Mouse (Mus musculus) CH12.LX (cell line): ENCODE data around the gene Fam135a. TPM values are rescaled to one million over a fixed set of nuclear protein-coding genes. Genes with fewer than 3 reads are reported as not detected.

Experiments
- DNase-seq: peaks from one replicate; pipeline ENCODE4 v3.0.0-alpha.2; 2013; ENCODE audit errors: extremely low read depth
- H3K27ac ChIP-seq: 2 replicates; pipeline ENCODE4 v1.5.1; 2012; ENCODE audit warnings: low read depth, mild to moderate bottlenecking, control low read depth, moderate library complexity; ENCODE audit not compliant: insufficient read depth
- H3K27me3 ChIP-seq: replicated peaks from 2 replicates; pipeline ENCODE3; 2012; ENCODE audit warnings: inconsistent platforms
- H3K36me3 ChIP-seq, 2 experiments: replicated peaks in 1 of 2; 2 replicates each; pipeline versions ENCODE3 to v1.6.1; 2012; ENCODE audit warnings: inconsistent platforms in 1 of 2, low read length in 1 of 2, mild to moderate bottlenecking in 1 of 2, mixed read lengths in 1 of 2, moderate library complexity in 1 of 2; ENCODE audit not compliant: control insufficient read depth in 1 of 2, insufficient read depth in 1 of 2
- H3K4me1 ChIP-seq, 2 experiments: 2 replicates each; pipeline ENCODE4 v1.6.1; 2012; ENCODE audit warnings: inconsistent platforms in 1 of 2, moderate library complexity in 1 of 2; ENCODE audit not compliant: insufficient read depth in 2 of 2, control insufficient read depth in 1 of 2
- H3K4me2 ChIP-seq: 2 replicates; pipeline ENCODE4 v1.6.1; 2012; ENCODE audit warnings: low read depth, mild to moderate bottlenecking, control low read depth; ENCODE audit not compliant: poor library complexity, insufficient read depth, severe bottlenecking
- H3K4me3 ChIP-seq, 3 experiments: fragments of 150-350 bp in 1 of 3; sonication (generic) in 1 of 3; replicated peaks in 1 of 3; 2 replicates each; pipeline versions ENCODE3 to v1.5.1; 2011 to 2012; ENCODE audit warnings: low read depth in 2 of 3, low read length in 2 of 3, mild to moderate bottlenecking in 2 of 3, moderate library complexity in 2 of 3, control low read depth in 1 of 3, improper control_type of control experiment in 1 of 3, inconsistent platforms in 1 of 3, mixed read lengths in 1 of 3; ENCODE audit not compliant: poor library complexity in 1 of 3
- H3K79me2 ChIP-seq: replicated peaks from 2 replicates; pipeline ENCODE4 v1.6.1; 2012; ENCODE audit warnings: mild to moderate bottlenecking, moderate library complexity; ENCODE audit not compliant: control insufficient read depth, poor library complexity, insufficient read depth, severe bottlenecking; ENCODE audit errors: extremely low read depth
- H3K9ac ChIP-seq: 2 replicates; pipeline ENCODE4 v1.6.1; 2012; ENCODE audit warnings: low read depth, mild to moderate bottlenecking, control low read depth, moderate library complexity; ENCODE audit not compliant: insufficient read depth
- H3K9me3 ChIP-seq: replicated peaks from 2 replicates; pipeline ENCODE3; 2012; ENCODE audit warnings: low read length, inconsistent platforms, mixed read lengths
- BHLHE40 ChIP-seq: IDR thresholded peaks from 2 replicates; pipeline ENCODE4 v1.6.1; 2011; ENCODE audit warnings: mild to moderate bottlenecking, low read depth, low read length, improper control_type of control experiment
- CHD2 ChIP-seq: IDR thresholded peaks from 2 replicates; pipeline ENCODE4 v1.6.1; 2011; ENCODE audit warnings: low read length, improper control_type of control experiment
- CTCF ChIP-seq, 2 experiments: IDR thresholded peaks in 1 of 2; conservative IDR thresholded peaks in 1 of 2; 2 replicates each; pipeline ENCODE4 v1.5.1; 2011 to 2012; ENCODE audit warnings: low read depth in 2 of 2, low read length in 2 of 2, improper control_type of control experiment in 1 of 2, inconsistent platforms in 1 of 2, mild to moderate bottlenecking in 1 of 2, moderate library complexity in 1 of 2
- EP300 ChIP-seq: IDR thresholded peaks from 2 replicates; pipeline ENCODE4 v1.6.1; 2011; ENCODE audit warnings: low read length, improper control_type of control experiment
- ETS1 ChIP-seq: conservative IDR thresholded peaks from 2 replicates; pipeline ENCODE4 v1.6.1; 2012; ENCODE audit warnings: low read depth, mild to moderate bottlenecking, inconsistent platforms, low read length, improper control_type of control experiment, moderate library complexity
- IRF4 ChIP-seq: IDR thresholded peaks from 2 replicates; pipeline ENCODE4 v1.6.1; 2014; ENCODE audit warnings: low read depth, mild to moderate bottlenecking, inconsistent platforms, low read length, improper control_type of control experiment
- JUN ChIP-seq: IDR thresholded peaks from 2 replicates; pipeline ENCODE4 v1.6.1; 2011; ENCODE audit warnings: low read depth, mild to moderate bottlenecking, low read length, improper control_type of control experiment, moderate library complexity; ENCODE audit not compliant: insufficient read depth
- JUND ChIP-seq: conservative IDR thresholded peaks from 2 replicates; pipeline ENCODE4 v1.6.1; 2011; ENCODE audit warnings: low read depth, low read length, improper control_type of control experiment
- MAZ ChIP-seq: IDR thresholded peaks from 2 replicates; pipeline ENCODE4 v1.6.1; 2012; ENCODE audit warnings: low read depth, mild to moderate bottlenecking, inconsistent platforms, low read length, improper control_type of control experiment, moderate library complexity
- MEF2A ChIP-seq: IDR thresholded peaks from 2 replicates; pipeline ENCODE4 v1.6.1; 2014; ENCODE audit warnings: low read depth, mild to moderate bottlenecking, inconsistent platforms, low read length, improper control_type of control experiment, borderline replicate concordance
- POLR2AphosphoS2 ChIP-seq: IDR thresholded peaks from 2 replicates; pipeline ENCODE4 v1.6.1; 2011; ENCODE audit warnings: low read depth, low read length, improper control_type of control experiment
- RAD21 ChIP-seq: IDR thresholded peaks from 2 replicates; pipeline ENCODE4 v1.6.1; 2011; ENCODE audit warnings: low read depth, mild to moderate bottlenecking, low read length, improper control_type of control experiment, moderate library complexity
- RCOR1 ChIP-seq: conservative IDR thresholded peaks from 2 replicates; pipeline ENCODE4 v1.6.1; 2012; ENCODE audit warnings: low read depth, mild to moderate bottlenecking, inconsistent platforms, low read length, improper control_type of control experiment
- SIN3A ChIP-seq: IDR thresholded peaks from 2 replicates; pipeline ENCODE4 v1.6.1; 2012; ENCODE audit warnings: low read length, improper control_type of control experiment, inconsistent platforms
- USF1 ChIP-seq: IDR thresholded peaks from 2 replicates; pipeline ENCODE4 v1.6.1; 2014; ENCODE audit warnings: low read depth, mild to moderate bottlenecking, inconsistent platforms, low read length, improper control_type of control experiment
- ZMIZ1 ChIP-seq: IDR thresholded peaks from 2 replicates; pipeline ENCODE4 v1.6.1; 2012; ENCODE audit warnings: low read depth, mild to moderate bottlenecking, inconsistent platforms, low read length, improper control_type of control experiment
- ZNF384 ChIP-seq: IDR thresholded peaks from 2 replicates; pipeline ENCODE4 v1.6.1; 2012; ENCODE audit warnings: low read depth, low read length, improper control_type of control experiment, inconsistent platforms
- dilution Hi-C: fragments of 300-500 bp; cut with MboI; formaldehyde crosslinking; loops from 2 replicates; pipeline ENCODE4 v1.14.3; 2020; ENCODE audit warnings: low sequenced_read_pairs; ENCODE audit not compliant: extremely low pct_unique_long_range_greater_than_20kb, extremely low pct_ligation_motif_present
- in situ Hi-C: fragments of 300-500 bp; cut with MboI; formaldehyde crosslinking; loops from 3 replicates; pipeline ENCODE4 v1.14.3; 2019; ENCODE audit warnings: low sequenced_read_pairs, low pct_ligation_motif_present, low pct_unique_long_range_greater_than_20kb, mixed read lengths
- polyA plus RNA-seq: library from polyadenylated mRNA; unstranded; fragments of >175 nt; gene quantifications from 2 replicates; pipeline ENCODE4 v1.2.1, GENCODE M21; 2012; ENCODE audit warnings: low read depth; ENCODE audit not compliant: insufficient read length
- total RNA-seq, 2 experiments: library from RNA; depleted of rRNA; stranded (reverse); fragments of 300-350 nt in 1 of 2; fragments of >200 nt in 1 of 2; gene quantifications; 2 replicates each; pipeline ENCODE4 v1.2.3; 2012 to 2014

Gene Fam135a
- total and polyA plus RNA-seq, 3 experiments: 1.5 to 2.1 (median 2.0) TPM

DNA sequence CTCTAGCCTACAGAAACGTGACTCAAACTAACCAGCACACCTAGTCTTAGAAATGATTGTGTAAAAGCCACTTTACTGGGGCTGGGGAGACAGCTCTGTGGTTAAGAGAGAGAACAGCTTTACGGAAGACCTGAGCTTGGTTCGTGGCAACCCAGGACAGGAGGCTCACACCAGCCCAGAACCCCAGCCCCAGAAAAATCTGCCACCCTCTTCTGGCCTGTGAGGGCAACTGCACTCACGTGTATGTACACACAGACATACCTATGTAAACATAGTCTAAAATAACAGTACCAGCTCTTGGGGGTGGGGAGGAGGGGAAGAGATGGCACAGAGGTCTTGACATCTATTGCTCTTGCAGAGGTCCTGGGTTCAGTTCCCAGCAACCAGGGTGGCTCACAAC, 104.7 kb downstream of the Fam135a start:
- H3K9me3 ChIP-seq: no peaks in the 10 kb centered on the region
- in situ Hi-C loops (no loop called here), dilution Hi-C loops (no loop called here)
- no peak overlapping the region for H3K4me3 ChIP-seq
- no peak overlapping the region for H3K9ac ChIP-seq
- TF ChIP-seq CTCF (conservative IDR thresholded peaks at IDR 0.05 in 1 of 2, IDR thresholded peaks at IDR 0.05 in 1 of 2; ENCODE audit: low read depth in 2 of 2, low read length in 2 of 2) (peak in 1 of 2 experiments; percentile 24; a peak in 1 of 4 replicates), CHD2 (no peak)
- H3K79me2 ChIP-seq: no peaks in the 10 kb centered on the region
- peaks cover 18 to 52% of the 10 kb centered on the region in 2 experiments for H3K36me3 ChIP-seq
- H3K27me3 ChIP-seq: no peaks in the 10 kb centered on the region
- H3K4me1 ChIP-seq: peaks cover 0 to 8% of the 10 kb centered on the region in 2 experiments; a peak in 2 of 4 replicates
- H3K27ac ChIP-seq: no peak overlapping the region
- no peak for DNase-seq
- H3K4me2 ChIP-seq: no peak overlapping the region

DNA sequence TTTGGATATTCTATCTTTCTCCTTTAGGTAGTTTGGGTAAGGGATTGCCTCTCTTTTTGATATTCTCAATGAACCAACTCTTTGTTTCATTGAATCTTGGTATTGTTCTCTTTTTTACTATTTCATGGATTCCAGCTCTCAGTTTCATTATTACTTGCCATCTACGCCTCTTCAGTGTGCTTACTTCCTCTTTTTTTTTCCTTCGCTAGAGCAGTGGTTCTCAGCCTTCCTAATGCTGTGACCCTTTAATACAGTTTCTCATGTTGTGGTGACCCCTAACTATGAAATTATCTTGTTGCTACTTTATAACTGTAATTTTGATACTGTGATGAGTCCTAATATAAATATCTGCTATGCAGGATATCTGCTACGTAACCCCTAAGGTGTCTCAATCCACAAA, 117.0 kb downstream of the Fam135a start:
- dilution Hi-C loops: no loop called here
- Histone ChIP-seq H3K4me3 (no peak overlapping the region), H3K79me2 (no peaks in the 10 kb centered on the region), H3K27me3 (no peaks in the 10 kb centered on the region), H3K4me1 (peaks cover 6 to 27% of the 10 kb centered on the region in 2 experiments; a peak in 3 of 4 replicates), H3K27ac (no peak overlapping the region), H3K36me3 (no peaks in the 10 kb centered on the region), H3K9me3 (peaks cover 3% of the 10 kb centered on the region), H3K9ac (no peak overlapping the region), H3K4me2 (0 out of 2 replicates have a peak overlapping the region, but pooled peaks have one; percentile 10)
- peak; percentile 66 for DNase-seq
- in situ Hi-C loops: no loop called here
- TF ChIP-seq JUND (peak; percentile 99), POLR2AphosphoS2 (no peak), ZNF384 (peak; percentile 93), MAZ (no peak), RCOR1 (peak; percentile 94), SIN3A (peak; percentile 52; the same call in 1 of the 2 replicates), BHLHE40 (0 out of 2 replicates have a peak, but pooled peaks have one; percentile 17), RAD21 (no peak; the same call in 1 of the 2 replicates), IRF4 (peak; percentile 98), JUN (peak; percentile 94), CHD2 (peak; percentile 76), EP300 (peak; percentile 99), MEF2A (peak; percentile 69; the same call in 1 of the 2 replicates), USF1 (no peak), ETS1 (peak; percentile 49; the same call in 1 of the 2 replicates), ZMIZ1 (no peak)
